Mouse (Mus musculus) activated CD4-positive, CD25-positive, alpha-beta regulatory T cell, adult 9 weeks (primary cell): Measurements from ENCODE around the gene Abhd16a. TPM values are rescaled to one million over a fixed set of nuclear protein-coding genes. Genes with fewer than 3 reads are reported as not detected.

ENCODE experiments used
- polyA plus RNA-seq: library from polyadenylated mRNA; unstranded; fragments of 100-300 nt; shearing (Covaris generic); gene quantifications from one replicate; pipeline ENCODE4 v1.2.1, GENCODE M21; 2017

Gene Abhd16a
- polyA plus RNA-seq, 1 experiment from 2014 or later = 65.7 TPM

DNA sequence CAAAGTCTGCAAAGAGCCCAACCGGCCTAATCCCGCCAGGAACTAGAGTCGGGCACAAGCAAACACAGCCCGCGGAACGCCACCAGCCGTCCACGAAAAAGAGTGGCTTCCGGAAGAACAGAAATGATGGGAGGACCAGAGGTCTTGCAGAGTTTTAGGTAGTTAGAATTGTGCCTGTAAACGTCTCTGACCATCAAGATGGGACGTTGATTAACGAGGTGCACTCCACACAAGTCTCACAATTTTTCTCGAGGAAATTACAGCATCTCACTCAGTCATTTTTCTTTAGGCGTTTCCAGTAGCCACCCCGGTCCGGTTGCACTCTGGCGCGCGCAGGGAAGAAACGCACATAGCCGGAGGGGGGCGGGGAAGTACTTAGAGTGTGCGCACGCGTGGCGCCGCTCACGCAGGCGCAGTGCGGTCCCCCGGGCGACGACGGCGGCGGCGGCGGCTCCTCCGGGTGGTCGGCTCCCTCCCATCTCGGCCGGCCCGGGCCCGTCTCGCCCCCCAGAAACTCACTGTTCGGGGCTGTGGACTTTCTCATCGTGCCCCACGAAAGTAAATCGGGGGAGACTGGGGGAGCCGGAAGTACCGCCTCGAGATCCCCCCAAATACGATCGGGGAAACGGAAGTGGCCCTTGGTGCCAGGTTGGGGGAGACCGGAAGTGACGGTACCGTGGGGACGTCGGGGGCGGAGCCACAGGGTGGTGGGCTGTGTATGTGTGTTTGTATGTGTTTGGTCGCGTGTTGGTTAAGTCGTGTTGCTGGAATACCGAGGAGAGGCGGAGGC, 45.9 kb downstream of the Abhd16a start, which contains the start of gene Bag6:
TSS of gene Bag6 (plus strand) at position 378 of the 790 bp plus-strand sequence.

Other genes with a start within 250 kb of the Abhd16a start
- gene Skiv2l, start 239.1 kb upstream of the Abhd16a start, polyA plus RNA-seq = 150 TPM
- 41.3 TPM for gene Nelfe, start 238.9 kb upstream of the Abhd16a start, polyA plus RNA-seq
- 1.3 TPM for gene Cfb, start 226.7 kb upstream of the Abhd16a start, polyA plus RNA-seq
- gene Zbtb12, start 209.8 kb upstream of the Abhd16a start, polyA plus RNA-seq = 0.64 TPM
- gene Gm20547, start 207.2 kb upstream of the Abhd16a start, polyA plus RNA-seq = not detected
- 2.3 TPM for gene C2, start 191.0 kb upstream of the Abhd16a start, polyA plus RNA-seq
- gene Ehmt2, start 190.8 kb upstream of the Abhd16a start, polyA plus RNA-seq = 38.7 TPM
- not detected for gene Slc44a4, start 174.8 kb upstream of the Abhd16a start, polyA plus RNA-seq
- gene Neu1, start 158.0 kb upstream of the Abhd16a start, polyA plus RNA-seq = 85.9 TPM
- 54.2 TPM for gene Hspa1b, start 130.0 kb upstream of the Abhd16a start, polyA plus RNA-seq
- 2.7 TPM for gene Gm20481, start 119.4 kb upstream of the Abhd16a start, polyA plus RNA-seq
- gene Hspa1a, start 117.1 kb upstream of the Abhd16a start, polyA plus RNA-seq = 13.2 TPM
- 0.17 TPM for gene Hspa1l, start 116.6 kb upstream of the Abhd16a start, polyA plus RNA-seq
- 55.0 TPM for gene Lsm2, start 107.4 kb upstream of the Abhd16a start, polyA plus RNA-seq
- gene Vars, start 88.3 kb upstream of the Abhd16a start, polyA plus RNA-seq = 187 TPM
- gene Vwa7, start 72.7 kb upstream of the Abhd16a start, polyA plus RNA-seq = 0.33 TPM
- gene Sapcd1, start 61.2 kb upstream of the Abhd16a start, polyA plus RNA-seq = 0.82 TPM
- 1.5 TPM for gene Msh5, start 42.5 kb upstream of the Abhd16a start, polyA plus RNA-seq
- gene Clic1, start 39.3 kb upstream of the Abhd16a start, polyA plus RNA-seq = 661 TPM
- gene Ddah2, start 30.2 kb upstream of the Abhd16a start, polyA plus RNA-seq = 2.2 TPM
- gene Ly6g6c, start 23.9 kb upstream of the Abhd16a start, polyA plus RNA-seq = not detected
- not detected for gene Mpig6b, start 23.1 kb upstream of the Abhd16a start, polyA plus RNA-seq
- not detected for gene Ly6g6e, start 12.4 kb upstream of the Abhd16a start, polyA plus RNA-seq
- not detected for gene Ly6g6d, start 11.2 kb upstream of the Abhd16a start, polyA plus RNA-seq
- gene Ly6g6f, start 3.7 kb upstream of the Abhd16a start, polyA plus RNA-seq = not detected
- gene Ly6g5c, start 19.0 kb downstream of the Abhd16a start, polyA plus RNA-seq = not detected
- 3.8 TPM for gene Ly6g5b, start 26.2 kb downstream of the Abhd16a start, polyA plus RNA-seq
- gene Gpank1, start 32.2 kb downstream of the Abhd16a start, polyA plus RNA-seq = 58.5 TPM
- gene Csnk2b, start 32.8 kb downstream of the Abhd16a start, polyA plus RNA-seq = 341 TPM
- gene D17H6S53E, start 37.1 kb downstream of the Abhd16a start, polyA plus RNA-seq = 5.3 TPM
- gene Apom, start 42.8 kb downstream of the Abhd16a start, polyA plus RNA-seq = not detected
- gene Bag6, start 45.9 kb downstream of the Abhd16a start, polyA plus RNA-seq = 48.8 TPM
- gene Prrc2a, start 75.6 kb downstream of the Abhd16a start, polyA plus RNA-seq = 28.9 TPM
- gene Aif1, start 86.8 kb downstream of the Abhd16a start, polyA plus RNA-seq = 4.8 TPM
- 9.6 TPM for gene Lst1, start 99.2 kb downstream of the Abhd16a start, polyA plus RNA-seq
- gene Ltb, start 105.2 kb downstream of the Abhd16a start, polyA plus RNA-seq = 1,484 TPM
- gene Tnf, start 112.7 kb downstream of the Abhd16a start, polyA plus RNA-seq = 56.7 TPM
- 152 TPM for gene Lta, start 116.1 kb downstream of the Abhd16a start, polyA plus RNA-seq
- gene Gm16181, start 131.6 kb downstream of the Abhd16a start, polyA plus RNA-seq = 1.6 TPM
- gene Atp6v1g2, start 144.4 kb downstream of the Abhd16a start, polyA plus RNA-seq = 6.4 TPM
- 16.8 TPM for gene Nfkbil1, start 146.5 kb downstream of the Abhd16a start, polyA plus RNA-seq
- gene Ddx39b, start 152.5 kb downstream of the Abhd16a start, polyA plus RNA-seq = 296 TPM
- 6,634 TPM for gene H2-D1, start 173.5 kb downstream of the Abhd16a start, polyA plus RNA-seq
- 0.20 TPM for gene H2-Q1, start 231.1 kb downstream of the Abhd16a start, polyA plus RNA-seq